Mouse (Mus musculus): ENCODE data around the gene Fam76a. TPM values are rescaled to one million over a fixed set of nuclear protein-coding genes. Genes with fewer than 3 reads are reported as not detected.
"Not testable (repeated sequence)": the region's sequence is repeated elsewhere in the genome, so short reads cannot be mapped to it uniquely, and the experiment has no call there.

Fam76a gene
- polyA plus RNA-seq, 1 experiment from 2014 or later: 41.9 TPM

GRCm38 (mm10) chr4:132938181-132938941, 16.0 kb upstream of the Fam76a start:
- no peak for DNase-seq (ENCODE audit: low spot score)
- ATAC-seq (replicated peaks; ENCODE audit: low FRiP score, low TSS enrichment, low read depth): no peak
- 43% methylated on average over 12 of the region's 12 CpGs for WGBS
- H3K36me3 ChIP-seq (ENCODE audit: control insufficient read depth, insufficient read depth, low read length): no peaks in the 10 kb centered on the region
- no peaks in the 10 kb centered on the region for H3K27me3 ChIP-seq (replicated peaks; ENCODE audit: control insufficient read depth, insufficient read depth, low read length)
- peak overlapping the region; percentile 35; the same call in 1 of the 2 replicates for H3K27ac ChIP-seq (ENCODE audit: low read depth)
- no peak overlapping the region for H3K9ac ChIP-seq (ENCODE audit: low read length)
- H3K9me3 ChIP-seq (ENCODE audit: control insufficient read depth, low read length): no peaks in the 10 kb centered on the region
- peaks cover 6% of the 10 kb centered on the region; the same call in 1 of the 2 replicates for H3K4me1 ChIP-seq (replicated peaks; ENCODE audit: control insufficient read depth, insufficient read depth, low read length)
- H3K4me2 ChIP-seq (ENCODE audit: low read length): no peak overlapping the region
- no peak overlapping the region for H3K4me3 ChIP-seq (ENCODE audit: low read depth, low read length)

DNA sequence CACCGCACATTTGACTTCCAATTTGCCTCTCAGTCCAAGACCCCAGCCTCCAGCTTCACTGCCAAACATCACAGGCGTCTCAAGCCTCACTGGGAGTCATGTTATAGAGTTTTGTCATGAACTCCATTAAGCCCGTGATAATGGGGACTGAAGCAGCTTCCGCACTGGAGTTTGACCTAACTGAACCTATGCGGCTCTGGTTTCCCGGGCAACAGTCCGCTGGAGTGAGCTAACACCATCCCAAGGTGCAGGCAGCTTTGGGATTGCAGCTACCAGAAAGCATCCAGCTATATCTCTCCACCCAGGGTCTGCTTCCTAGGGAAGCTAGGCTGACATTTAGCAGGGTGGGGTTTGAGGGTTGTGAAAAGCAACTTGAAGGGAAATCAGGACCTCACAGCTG, 12.3 kb upstream of the Fam76a start:
- Histone ChIP-seq H3K27ac (ENCODE audit: low read depth) (no peak overlapping the region), H3K9ac (ENCODE audit: low read length) (no peak overlapping the region), H3K9me3 (ENCODE audit: control insufficient read depth, low read length) (no peaks in the 10 kb centered on the region), H3K4me2 (ENCODE audit: low read length) (no peak overlapping the region), H3K4me3 (ENCODE audit: low read depth, low read length) (no peak overlapping the region), H3K4me1 (replicated peaks; ENCODE audit: control insufficient read depth, insufficient read depth, low read length) (peaks cover 6% of the 10 kb centered on the region; the same call in 1 of the 2 replicates), H3K27me3 (replicated peaks; ENCODE audit: control insufficient read depth, insufficient read depth, low read length) (no peaks in the 10 kb centered on the region), H3K36me3 (ENCODE audit: control insufficient read depth, insufficient read depth, low read length) (no peaks in the 10 kb centered on the region)
- DNase-seq (ENCODE audit: low spot score) (no peak), ATAC-seq (replicated peaks; ENCODE audit: low FRiP score, low TSS enrichment, low read depth) (no peak)
- WGBS: 21% methylated on average over 7 of the region's 7 CpGs

DNA sequence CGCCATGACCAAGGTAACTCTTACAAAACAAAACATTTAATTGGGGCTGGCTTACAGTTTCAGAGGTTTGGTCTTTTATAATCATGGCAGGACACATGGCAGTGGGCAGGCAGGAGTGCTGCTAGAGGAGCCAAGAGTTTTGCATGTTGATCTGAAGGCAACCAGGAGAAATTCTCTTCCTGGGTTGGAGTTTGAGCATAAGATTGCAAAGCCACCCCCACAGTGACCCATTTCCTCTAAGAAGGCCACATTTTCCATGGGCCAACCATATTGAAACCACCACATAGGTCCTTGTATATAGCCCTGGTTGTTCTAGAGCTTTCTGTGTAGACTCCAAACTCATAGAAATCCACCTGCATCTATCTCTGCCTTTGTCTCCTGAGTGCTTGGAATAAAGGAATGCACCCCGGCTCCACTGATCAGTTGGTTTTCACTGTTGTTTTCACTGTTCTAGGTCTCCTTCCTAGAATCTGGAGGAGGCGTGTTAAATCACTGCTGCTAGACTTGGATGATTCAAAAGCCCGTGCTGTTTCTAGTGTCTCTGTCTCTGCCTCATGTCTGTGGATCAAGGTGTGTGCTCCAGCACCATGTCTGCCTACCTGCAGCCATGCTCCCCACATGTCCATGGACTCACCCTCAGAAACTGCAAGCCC, 10.5 kb upstream of the Fam76a start:
- Histone ChIP-seq H3K9ac (ENCODE audit: low read length) (no peak overlapping the region), H3K27me3 (replicated peaks; ENCODE audit: control insufficient read depth, insufficient read depth, low read length) (no peaks in the 10 kb centered on the region), H3K4me3 (ENCODE audit: low read depth, low read length) (no peak overlapping the region), H3K36me3 (ENCODE audit: control insufficient read depth, insufficient read depth, low read length) (no peaks in the 10 kb centered on the region), H3K27ac (ENCODE audit: low read depth) (no peak overlapping the region), H3K4me2 (ENCODE audit: low read length) (no peak overlapping the region), H3K9me3 (ENCODE audit: control insufficient read depth, low read length) (no peaks in the 10 kb centered on the region), H3K4me1 (replicated peaks; ENCODE audit: control insufficient read depth, insufficient read depth, low read length) (peaks cover 6% of the 10 kb centered on the region; the same call in 1 of the 2 replicates)
- WGBS: 81% methylated on average over 4 of the region's 4 CpGs
- DNase-seq (ENCODE audit: low spot score) (no peak), ATAC-seq (replicated peaks; ENCODE audit: low FRiP score, low TSS enrichment, low read depth) (no peak)

DNA sequence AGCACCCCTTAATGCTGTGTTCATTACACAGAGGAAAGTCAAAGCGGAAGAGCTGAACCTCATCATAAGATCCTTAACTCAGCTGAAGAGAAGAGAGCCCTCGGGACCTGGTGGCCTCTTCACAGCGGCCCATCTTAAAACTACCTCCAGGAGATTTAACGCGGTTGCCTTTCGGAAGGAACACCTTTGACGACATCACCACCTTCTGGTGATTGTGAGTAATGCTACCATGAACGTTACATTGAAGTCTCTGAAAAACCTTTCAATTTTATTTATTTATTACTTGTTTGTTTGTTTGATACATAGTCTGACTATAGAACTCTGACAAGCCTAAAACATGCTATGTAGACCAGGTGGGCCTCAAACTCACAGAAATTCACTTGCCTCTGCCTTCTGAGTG, 8.4 kb upstream of the Fam76a start:
- Histone ChIP-seq H3K36me3 (ENCODE audit: control insufficient read depth, insufficient read depth, low read length) (no peaks in the 10 kb centered on the region), H3K9ac (ENCODE audit: low read length) (no peak overlapping the region), H3K4me3 (ENCODE audit: low read depth, low read length) (no peak overlapping the region), H3K4me2 (ENCODE audit: low read length) (no peak overlapping the region), H3K4me1 (replicated peaks; ENCODE audit: control insufficient read depth, insufficient read depth, low read length) (peaks cover 6% of the 10 kb centered on the region; the same call in 1 of the 2 replicates), H3K9me3 (ENCODE audit: control insufficient read depth, low read length) (no peaks in the 10 kb centered on the region), H3K27ac (ENCODE audit: low read depth) (no peak overlapping the region), H3K27me3 (replicated peaks; ENCODE audit: control insufficient read depth, insufficient read depth, low read length) (no peaks in the 10 kb centered on the region)
- 12% methylated on average over 8 of the region's 8 CpGs for WGBS
- no peak for ATAC-seq (replicated peaks; ENCODE audit: low FRiP score, low TSS enrichment, low read depth)
- no peak for DNase-seq (ENCODE audit: low spot score)

- H3K9ac ChIP-seq (ENCODE audit: low read length); H3K27me3 ChIP-seq (replicated peaks; ENCODE audit: control insufficient read depth, insufficient read depth, low read length); H3K4me1 ChIP-seq (replicated peaks; ENCODE audit: control insufficient read depth, insufficient read depth, low read length); H3K27ac ChIP-seq (ENCODE audit: low read depth); DNase-seq (ENCODE audit: low spot score); H3K4me3 ChIP-seq (ENCODE audit: low read depth, low read length); ATAC-seq (replicated peaks; ENCODE audit: low FRiP score, low TSS enrichment, low read depth); H3K4me2 ChIP-seq (ENCODE audit: low read length); H3K9me3 ChIP-seq (ENCODE audit: control insufficient read depth, low read length); H3K36me3 ChIP-seq (ENCODE audit: control insufficient read depth, insufficient read depth, low read length): not testable (repeated sequence)
- WGBS: 48% methylated on average over 2 of the region's 2 CpGs
Measured at GRCm38 (mm10) chr4:132926520-132926919, 4.2 kb upstream of the Fam76a start.

- H3K4me2 ChIP-seq (ENCODE audit: low read length): peak overlapping the region; percentile 72
- H3K9ac ChIP-seq (ENCODE audit: low read length): peak overlapping the region; percentile 85
- ATAC-seq (replicated peaks; ENCODE audit: low FRiP score, low TSS enrichment, low read depth) (peak; percentile 64), DNase-seq (ENCODE audit: low spot score) (no peak)
- no peaks in the 10 kb centered on the region for H3K27me3 ChIP-seq (replicated peaks; ENCODE audit: control insufficient read depth, insufficient read depth, low read length)
- WGBS: under 1% methylated on average over 47 of the region's 50 CpGs
- H3K36me3 ChIP-seq (ENCODE audit: control insufficient read depth, insufficient read depth, low read length): peaks cover 15% of the 10 kb centered on the region
- no peaks in the 10 kb centered on the region for H3K9me3 ChIP-seq (ENCODE audit: control insufficient read depth, low read length)
- H3K27ac ChIP-seq (ENCODE audit: low read depth): peak overlapping the region; percentile 80
- H3K4me1 ChIP-seq (replicated peaks; ENCODE audit: control insufficient read depth, insufficient read depth, low read length): peaks cover 12% of the 10 kb centered on the region; the same call in 1 of the 2 replicates
- H3K4me3 ChIP-seq (ENCODE audit: low read depth, low read length): peak overlapping the region; percentile 87
Measured at GRCm38 (mm10) chr4:132922061-132922530, 262 bp downstream of the Fam76a start.

- no peak for DNase-seq (ENCODE audit: low spot score)
- Histone ChIP-seq H3K36me3 (ENCODE audit: control insufficient read depth, insufficient read depth, low read length) (peaks cover 21% of the 10 kb centered on the region), H3K4me2 (ENCODE audit: low read length) (peak overlapping the region; percentile 72), H3K4me3 (ENCODE audit: low read depth, low read length) (peak overlapping the region; percentile 87), H3K9ac (ENCODE audit: low read length) (peak overlapping the region; percentile 85), H3K27ac (ENCODE audit: low read depth) (no peak overlapping the region), H3K9me3 (ENCODE audit: control insufficient read depth, low read length) (no peaks in the 10 kb centered on the region), H3K4me1 (replicated peaks; ENCODE audit: control insufficient read depth, insufficient read depth, low read length) (peaks cover 12% of the 10 kb centered on the region; the same call in 1 of the 2 replicates), H3K27me3 (replicated peaks; ENCODE audit: control insufficient read depth, insufficient read depth, low read length) (no peaks in the 10 kb centered on the region)
- no peak for ATAC-seq (replicated peaks; ENCODE audit: low FRiP score, low TSS enrichment, low read depth)
- 36% methylated on average over 12 of the region's 12 CpGs for WGBS
Measured at GRCm38 (mm10) chr4:132921488-132921887, 870 bp downstream of the Fam76a start.

DNA sequence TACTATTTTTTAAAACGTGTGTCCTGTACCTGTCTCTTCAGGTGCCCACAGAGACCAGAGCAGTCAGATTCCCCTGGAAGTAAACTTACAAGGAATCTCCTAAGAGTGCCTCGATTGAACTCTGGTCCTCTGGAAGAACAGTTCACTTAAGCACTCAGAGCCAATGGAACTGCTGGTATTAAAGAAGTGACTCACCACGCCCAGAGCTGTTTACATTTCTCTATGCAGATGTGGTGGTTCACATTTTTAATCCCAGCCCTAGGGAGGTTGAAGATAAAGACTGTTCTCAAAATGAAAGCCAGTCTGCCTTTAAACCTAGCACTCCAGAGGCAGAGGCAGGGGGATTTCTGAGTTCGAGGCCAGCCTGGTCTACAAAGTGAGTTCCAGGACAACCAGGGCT, 2.2 kb downstream of the Fam76a start:
- Histone ChIP-seq H3K4me3 (ENCODE audit: low read depth, low read length) (no peak overlapping the region), H3K4me1 (replicated peaks; ENCODE audit: control insufficient read depth, insufficient read depth, low read length) (peaks cover 12% of the 10 kb centered on the region; the same call in 1 of the 2 replicates), H3K9me3 (ENCODE audit: control insufficient read depth, low read length) (no peaks in the 10 kb centered on the region), H3K27ac (ENCODE audit: low read depth) (no peak overlapping the region), H3K4me2 (ENCODE audit: low read length) (no peak overlapping the region), H3K36me3 (ENCODE audit: control insufficient read depth, insufficient read depth, low read length) (peaks cover 33% of the 10 kb centered on the region), H3K9ac (ENCODE audit: low read length) (no peak overlapping the region), H3K27me3 (replicated peaks; ENCODE audit: control insufficient read depth, insufficient read depth, low read length) (no peaks in the 10 kb centered on the region)
- no peak for DNase-seq (ENCODE audit: low spot score)
- 87% methylated on average over 4 of the region's 4 CpGs for WGBS
- no peak for ATAC-seq (replicated peaks; ENCODE audit: low FRiP score, low TSS enrichment, low read depth)

All from intestine, embryonic 14.5 days (tissue).